ENCODE assay signal across 9 mouse cellular contexts in genomic region chr6:114397280-114397679, GRCm38 (mm10). TPM values are rescaled to one million over a fixed set of nuclear protein-coding genes. Genes with fewer than 3 reads are reported as not detected.
DNase-seq lines count a peak whose midpoint lies in the region; ATAC-seq and TF ChIP-seq lines count a peak whose summit lies in the region.
"Had no signal": no experiment of that assay in that cellular context is flagged by ENCODE, and none has a peak within 500 bp of the region (broad histone marks: within the 10 kb centered on the region; RNA-seq: fewer than 3 reads in every experiment).

No protein-coding gene starts in this region.

- no peak for TF ChIP-seq CTCF in lung, adult 2 months (IDR thresholded peaks at IDR 0.05; ENCODE audit: insufficient read depth, low read length)

- H3K4me1 ChIP-seq in lung, adult 2 months (ENCODE audit: control insufficient read depth, insufficient read depth, low read length): peaks cover 2% of the 10 kb centered on the region; the same call in 1 of the 2 replicates
- H3K4me1 ChIP-seq in forebrain, embryonic 10.5 days: peaks cover 23% of the 10 kb centered on the region
- H3K4me1 ChIP-seq in limb, embryonic 10.5 days: peaks cover 11% of the 10 kb centered on the region
- 0 out of 2 replicates have a peak, but pooled peaks cover 2% of the 10 kb centered on the region for H3K4me1 ChIP-seq in neural tube, embryonic 14.5 days (ENCODE audit: control insufficient read depth, insufficient read depth, low read length)

- H3K4me2 ChIP-seq in neural tube, embryonic 14.5 days (ENCODE audit: low read depth, low read length): peak overlapping the region; percentile 98

- peak overlapping the region; percentile 5 for H3K4me3 ChIP-seq in lung, adult 2 months (replicated peaks; ENCODE audit: extremely low read depth, low read depth, low read length)
- H3K4me3 ChIP-seq in forebrain, embryonic 10.5 days: peak overlapping the region; percentile 72
- peak overlapping the region; percentile 61 for H3K4me3 ChIP-seq in limb, embryonic 10.5 days
- H3K4me3 ChIP-seq in neural tube, embryonic 14.5 days (ENCODE audit: low read depth, low read length): peak overlapping the region; percentile 44

- H3K27me3 ChIP-seq in forebrain, embryonic 10.5 days (ENCODE audit: poor library complexity, severe bottlenecking): peaks cover 71% of the 10 kb centered on the region
- peaks cover 90% of the 10 kb centered on the region for H3K27me3 ChIP-seq in limb, embryonic 10.5 days (ENCODE audit: low read depth, poor library complexity, severe bottlenecking)
- H3K27me3 ChIP-seq in neural tube, embryonic 14.5 days (ENCODE audit: control insufficient read depth, insufficient read depth, low read length): peaks cover 26% of the 10 kb centered on the region

- no peak overlapping the region for H3K27ac ChIP-seq in forebrain, embryonic 10.5 days
- H3K27ac ChIP-seq in limb, embryonic 10.5 days: no peak overlapping the region
- no peak overlapping the region for H3K27ac ChIP-seq in neural tube, embryonic 14.5 days (ENCODE audit: low read depth, low read length)

- peak overlapping the region; percentile 47 for H3K9ac ChIP-seq in neural tube, embryonic 14.5 days (replicated peaks; ENCODE audit: low read depth, low read length)

- no peaks in the 10 kb centered on the region for H3K9me3 ChIP-seq in forebrain, embryonic 10.5 days
- no peaks in the 10 kb centered on the region for H3K9me3 ChIP-seq in limb, embryonic 10.5 days (replicated peaks)
- H3K9me3 ChIP-seq in neural tube, embryonic 14.5 days (ENCODE audit: control insufficient read depth, low read length): no peaks in the 10 kb centered on the region
- H3K9me3 ChIP-seq: megakaryocyte, embryonic 14.5 days had no signal

- no peak for DNase-seq in lung, adult 2 months
- no peak for DNase-seq in lung, postnatal 14 days
- DNase-seq in forebrain, embryonic 10.5 days (ENCODE audit: extremely low spot score, low spot score): no peak
- DNase-seq in limb, embryonic 10.5 days (ENCODE audit: low spot score): no peak
- DNase-seq in layer of hippocampus, adult 11-12 months (ENCODE audit: low spot score): no peak
- no peak for DNase-seq in ovary, postnatal 14 days (ENCODE audit: low spot score)
- no peak for DNase-seq in retina, postnatal 1 day

- ATAC-seq in neural tube, embryonic 14.5 days (ENCODE audit: low read depth): 0 out of 2 replicates have a peak, but pooled peaks have one; percentile 36

- no peaks in the 10 kb centered on the region for H3K36me3 ChIP-seq in forebrain, embryonic 10.5 days (replicated peaks)
- H3K36me3 ChIP-seq in limb, embryonic 10.5 days: no peaks in the 10 kb centered on the region
- H3K36me3 ChIP-seq in neural tube, embryonic 14.5 days (ENCODE audit: control insufficient read depth, insufficient read depth, low read length): no peaks in the 10 kb centered on the region

- 27% methylated on average over 11 of the region's 11 CpGs for whole genome bisulfite sequencing in lung, adult 2 months
- WGBS in forebrain, embryonic 10.5 days: 3% methylated on average over 11 of the region's 11 CpGs
- WGBS in limb, embryonic 10.5 days: 6% methylated on average over 11 of the region's 11 CpGs
- WGBS in neural tube, embryonic 14.5 days: 4% methylated on average over 11 of the region's 11 CpGs

- TF ChIP-seq POLR2A in lung, adult 2 months (IDR thresholded peaks at IDR 0.05; ENCODE audit: borderline replicate concordance, extremely low read depth, low read depth, low read length): no peak

RNA-seq across cellular contexts. Expression of gene Hrh1, which starts 0.5 kb away (rescaled TPM):
- polyA plus RNA-seq in lung, adult 2 months (2012; rRNA removed): 0.32 and 0.66 TPM in 2 replicates
- 0.17 and 0.21 TPM in 2 replicates for polyA plus RNA-seq in forebrain, embryonic 10.5 days (2016; fragmentation: Nextera tagmentation; extraction: Ambion mirVana)
- 0.05 TPM in 1 of 2 replicates, not detected in the other for polyA plus RNA-seq in limb, embryonic 10.5 days (2016; fragmentation: Nextera tagmentation; extraction: Ambion mirVana)
- polyA plus RNA-seq in neural tube, embryonic 14.5 days (2014; fragmentation: Nextera tagmentation; extraction: Ambion mirVana): 0.18 and 0.35 TPM in 2 replicates

Comparison
In these comparisons a context has a peak if more than half of its experiments do, and no peak if none do; other contexts are left out.
1. H3K4me3 ChIP-seq: peak in every context shown above with its lines; median percentile 72 in forebrain, embryonic 10.5 days; 61 in limb, embryonic 10.5 days; 44 in neural tube, embryonic 14.5 days; 5 in lung, adult 2 months.